Mouse (Mus musculus): ENCODE measurements at regions not wholly inside any gene's neighbourhood (a gene's known extent, or its start where the extent isn't known, plus 50 kb on each side); places are given as distances from the start of the nearest gene placed in this dataset.

GRCm38 (mm10) chr13:56359554-56359953 is 63.2 kb upstream of the Cxcl14 start:
- TF ChIP-seq POLR2A (IDR thresholded peaks at IDR 0.05; ENCODE audit: low read depth, low read length) (no peak), CTCF (conservative IDR thresholded peaks at IDR 0.05; ENCODE audit: insufficient read depth, insufficient read length, low read depth, low read length) (no peak)

All from kidney, adult 2 months (tissue).